Mouse (Mus musculus) lung, embryonic 16.5 days (tissue): ENCODE results near the gene Iqsec1. TPM values are rescaled to one million over a fixed set of nuclear protein-coding genes. Genes with fewer than 3 reads are reported as not detected.

Source experiments
- ATAC-seq: fragments of 200-750 bp; cut with Nextera tagmentation; 2 replicates; pipeline ENCODE4 v1.8.0; 2017; ENCODE audit warnings: low read depth, mild to moderate bottlenecking, moderate library complexity
- H3K27ac ChIP-seq: fragments of 300-500 bp; sonication (generic); 2 replicates; pipeline ENCODE4 v1.5.1; 2014; ENCODE audit warnings: mild to moderate bottlenecking, control low read depth, low read length
- H3K27me3 ChIP-seq: fragments of 300-500 bp; sonication (generic); 2 replicates; pipeline ENCODE4 v1.6.1; 2014; ENCODE audit warnings: low read depth, low read length, mixed read lengths; ENCODE audit not compliant: control insufficient read depth, insufficient read depth
- H3K36me3 ChIP-seq: fragments of 300-500 bp; sonication (generic); 2 replicates; pipeline ENCODE4 v1.6.1; 2014; ENCODE audit warnings: low read length; ENCODE audit not compliant: control insufficient read depth, insufficient read depth
- H3K4me1 ChIP-seq: fragments of 300-500 bp; sonication (generic); replicated peaks from 2 replicates; pipeline ENCODE4 v1.6.1; 2014; ENCODE audit warnings: low read length, mixed read lengths; ENCODE audit not compliant: control insufficient read depth, insufficient read depth
- H3K4me2 ChIP-seq: fragments of 300-500 bp; sonication (generic); 2 replicates; pipeline ENCODE4 v1.6.1; 2014; ENCODE audit warnings: low read depth, low read length, control low read depth
- H3K4me3 ChIP-seq: fragments of 300-500 bp; sonication (generic); 2 replicates; pipeline ENCODE4 v1.5.1; 2014; ENCODE audit warnings: mild to moderate bottlenecking, low read length, control low read depth
- H3K9ac ChIP-seq: fragments of 300-500 bp; sonication (generic); 2 replicates; pipeline ENCODE4 v1.6.1; 2014; ENCODE audit warnings: low read length, control low read depth
- H3K9me3 ChIP-seq: fragments of 300-500 bp; sonication (generic); 2 replicates; pipeline ENCODE4 v1.6.1; 2016; ENCODE audit warnings: low read length; ENCODE audit not compliant: control insufficient read depth
- WGBS: fragments of 180-500 bp; shearing (Covaris S2); extraction: QIAGEN DNeasy Blood & Tissue Kit; methylation state at CpG from one replicate; pipeline ENCODE4 v1.1.7; 2014; 5-methylcytosine and 5-hydroxymethylcytosine counted together
- polyA plus RNA-seq: library from polyadenylated mRNA; unstranded; fragments of >200 nt; fragmentation: Nextera tagmentation; extraction: Ambion mirVana; gene quantifications from 2 replicates; pipeline ENCODE4 v1.2.1, GENCODE M21; 2015

The Iqsec1 gene
- 11.7 and 11.9 TPM in 2 replicates for polyA plus RNA-seq

DNA sequence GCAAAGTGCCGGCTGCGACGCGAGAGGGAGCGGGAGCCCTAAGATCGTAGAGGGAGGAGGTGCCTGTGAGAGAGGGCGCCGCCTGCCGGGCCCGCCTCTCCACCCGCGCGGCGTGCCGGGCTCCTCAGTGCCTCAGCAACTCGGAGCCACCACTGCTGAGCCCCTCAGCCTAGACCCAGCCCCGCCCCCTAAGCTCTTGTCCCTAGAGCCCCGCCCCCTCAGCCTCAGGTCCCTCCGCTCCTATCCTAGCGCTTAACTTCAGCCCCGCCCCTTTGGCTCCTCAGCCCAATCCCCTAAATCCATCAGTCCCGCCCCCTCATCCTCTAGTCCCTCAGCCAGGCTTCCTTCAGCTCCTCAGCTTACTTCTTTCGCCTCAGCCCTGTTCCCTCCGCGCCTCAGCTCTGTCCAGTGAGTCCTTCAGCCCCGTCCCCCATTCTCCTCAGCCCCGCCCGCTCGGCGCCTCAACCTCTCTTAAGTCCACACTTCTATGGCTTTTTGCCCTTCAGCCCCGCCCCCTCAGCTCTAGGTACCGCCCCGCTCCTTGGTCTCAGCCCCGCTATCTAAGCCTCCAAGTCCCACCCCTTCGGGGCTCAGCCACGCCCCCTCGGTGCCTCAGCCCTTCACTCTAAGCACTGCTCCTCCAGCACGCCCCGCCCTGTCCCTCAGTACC lies at the start of gene Iqsec1:
Gene Iqsec1, minus strand, starts transcription at position 38 of the 670 bp plus-strand sequence.
- H3K9ac ChIP-seq: peak within 1 kb of the TSS; percentile 70
- H3K4me3 ChIP-seq: peak within 1 kb of the TSS; percentile 73
- peaks cover 25% of the 10 kb centered on the region for H3K4me1 ChIP-seq
- peak within 1 kb of the TSS; percentile 100 for H3K4me2 ChIP-seq
- WGBS: 0% methylated on average over 31 of the region's 39 CpGs
- ATAC-seq: peak; percentile 95
- H3K27ac ChIP-seq: peak within 1 kb of the TSS; percentile 71
- H3K9me3 ChIP-seq: peaks cover 2% of the 10 kb centered on the region; the same call in 1 of the 2 replicates
- no peaks in the 10 kb centered on the region for H3K27me3 ChIP-seq
- no peaks in the 10 kb centered on the region for H3K36me3 ChIP-seq

DNA sequence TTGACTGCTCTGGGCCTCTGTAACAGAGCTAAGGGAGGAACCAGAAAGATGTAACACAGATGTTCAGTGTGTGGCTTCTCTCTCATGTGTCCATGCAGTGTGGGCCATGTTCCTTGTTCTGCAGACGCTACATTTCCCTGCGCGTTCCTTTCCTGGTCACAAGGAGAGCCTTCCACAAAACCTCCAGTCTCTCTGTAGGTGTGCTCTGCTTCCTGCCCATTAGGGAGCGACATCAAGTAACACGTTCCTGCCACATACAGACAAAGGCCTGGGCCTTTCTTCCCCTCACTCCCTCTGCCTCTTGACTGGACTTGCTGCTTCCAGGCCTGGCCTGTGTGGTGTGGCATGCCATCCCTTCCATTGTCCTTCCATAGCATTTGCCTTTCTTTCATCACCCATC lies 39.8 kb upstream of the Iqsec1 start:
- Histone ChIP-seq H3K27ac (no peak overlapping the region), H3K9me3 (no peaks in the 10 kb centered on the region), H3K9ac (no peak overlapping the region), H3K36me3 (no peaks in the 10 kb centered on the region), H3K27me3 (no peaks in the 10 kb centered on the region), H3K4me3 (no peak overlapping the region), H3K4me1 (no peaks in the 10 kb centered on the region), H3K4me2 (no peak overlapping the region)
- no peak for ATAC-seq
- WGBS: 85% methylated on average over 5 of the region's 5 CpGs

- Histone ChIP-seq H3K4me1 (no peaks in the 10 kb centered on the region), H3K4me3 (no peak overlapping the region), H3K4me2 (no peak overlapping the region), H3K9me3 (no peaks in the 10 kb centered on the region), H3K36me3 (no peaks in the 10 kb centered on the region), H3K9ac (no peak overlapping the region), H3K27ac (no peak overlapping the region), H3K27me3 (no peaks in the 10 kb centered on the region)
- ATAC-seq: no peak
- WGBS: 69% methylated on average over 7 of the region's 7 CpGs
These were observed 32.3 kb upstream of the Iqsec1 start for GRCm38 (mm10) chr6:91020810-91021209.

DNA sequence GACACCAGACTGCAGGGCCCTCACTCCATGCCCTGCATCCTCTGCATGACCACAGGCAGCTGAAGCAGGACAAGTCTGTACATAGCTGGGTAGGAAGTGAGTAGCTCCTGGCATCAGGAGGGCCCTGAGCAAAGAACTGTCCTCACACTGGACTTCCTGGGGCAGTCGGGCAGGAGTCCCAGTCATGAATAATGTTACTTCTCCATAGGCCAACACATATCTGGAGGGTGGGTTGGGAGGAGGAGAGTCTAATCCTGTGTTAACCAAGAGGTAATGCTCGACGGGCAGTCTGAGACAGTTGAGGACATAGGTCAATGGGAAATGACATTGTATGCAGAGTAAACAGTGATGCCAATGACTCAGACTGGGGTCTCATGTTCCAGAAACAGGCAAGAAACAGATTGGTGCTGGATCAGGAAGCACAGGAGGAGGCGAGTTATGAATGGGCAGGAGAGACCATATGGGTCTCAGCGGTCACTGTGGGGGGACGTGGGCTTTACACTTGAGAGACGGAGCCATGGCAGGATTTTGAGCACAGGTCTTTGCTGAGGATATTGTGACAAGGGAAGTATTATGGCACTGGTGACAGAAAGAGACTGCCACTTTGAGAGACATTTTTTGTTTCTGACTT lies 28.2 kb upstream of the Iqsec1 start:
- no peaks in the 10 kb centered on the region for H3K9me3 ChIP-seq
- no peak overlapping the region for H3K27ac ChIP-seq
- no peaks in the 10 kb centered on the region for H3K4me1 ChIP-seq
- H3K4me2 ChIP-seq: no peak overlapping the region
- no peak overlapping the region for H3K4me3 ChIP-seq
- 65% methylated on average over 7 of the region's 7 CpGs for WGBS
- H3K36me3 ChIP-seq: no peaks in the 10 kb centered on the region
- ATAC-seq: no peak
- no peak overlapping the region for H3K9ac ChIP-seq
- H3K27me3 ChIP-seq: no peaks in the 10 kb centered on the region

- no peaks in the 10 kb centered on the region for H3K9me3 ChIP-seq
- ATAC-seq: peak; percentile 19; the same call in 1 of the 2 replicates
- 57% methylated on average over 9 of the region's 9 CpGs for WGBS
These were observed 25.9 kb upstream of the Iqsec1 start for GRCm38 (mm10) chr6:91014198-91014958.

GRCm38 (mm10) chr6:91012458-91012857 lies 24.0 kb upstream of the Iqsec1 start:
- H3K27me3 ChIP-seq: no peaks in the 10 kb centered on the region

More at GRCm38 (mm10) chr6:91014198-91014958, 25.9 kb upstream of the Iqsec1 start:
- Histone ChIP-seq H3K9ac (no peak overlapping the region), H3K27me3 (no peaks in the 10 kb centered on the region), H3K36me3 (no peaks in the 10 kb centered on the region), H3K27ac (no peak overlapping the region), H3K4me1 (no peaks in the 10 kb centered on the region), H3K4me2 (no peak overlapping the region), H3K4me3 (no peak overlapping the region)

DNA sequence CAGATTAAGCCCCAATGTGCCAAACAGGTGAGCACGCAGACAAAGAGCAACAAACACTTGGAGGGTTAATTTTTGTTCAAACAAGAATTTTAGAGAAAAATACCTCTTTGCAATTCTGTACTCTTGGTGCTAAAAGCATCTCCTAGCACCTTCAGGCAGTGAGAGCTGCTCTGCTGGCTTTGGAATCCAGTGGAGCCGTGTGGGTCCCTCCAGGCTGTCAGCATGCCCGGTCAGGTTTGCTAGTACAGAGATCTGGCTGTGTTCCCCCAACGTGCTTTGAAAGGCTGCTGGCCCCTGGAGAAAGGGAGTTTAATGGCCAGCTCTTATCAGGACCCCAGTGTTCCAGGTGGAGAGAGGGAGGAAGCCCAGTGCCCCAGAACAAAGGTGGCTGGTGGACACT lies 23.1 kb upstream of the Iqsec1 start:
- Histone ChIP-seq H3K9ac (no peak overlapping the region), H3K36me3 (no peaks in the 10 kb centered on the region), H3K4me1 (no peaks in the 10 kb centered on the region), H3K4me2 (no peak overlapping the region), H3K9me3 (no peaks in the 10 kb centered on the region), H3K4me3 (no peak overlapping the region), H3K27me3 (no peaks in the 10 kb centered on the region), H3K27ac (no peak overlapping the region)
- no peak for ATAC-seq
- 36% methylated on average over 4 of the region's 4 CpGs for WGBS

More at GRCm38 (mm10) chr6:91012458-91012857, 24.0 kb upstream of the Iqsec1 start:
- Histone ChIP-seq H3K9ac (no peak overlapping the region), H3K4me1 (no peaks in the 10 kb centered on the region), H3K4me3 (no peak overlapping the region), H3K4me2 (no peak overlapping the region), H3K27ac (no peak overlapping the region), H3K36me3 (no peaks in the 10 kb centered on the region), H3K9me3 (no peaks in the 10 kb centered on the region)
- peak; percentile 80 for ATAC-seq
- 55% methylated on average over 3 of the region's 3 CpGs for WGBS

GRCm38 (mm10) chr6:91008284-91008830 lies 19.9 kb upstream of the Iqsec1 start:
- Histone ChIP-seq H3K36me3 (no peaks in the 10 kb centered on the region), H3K4me1 (no peaks in the 10 kb centered on the region), H3K9me3 (no peaks in the 10 kb centered on the region), H3K4me3 (no peak overlapping the region), H3K27me3 (no peaks in the 10 kb centered on the region), H3K9ac (no peak overlapping the region), H3K4me2 (no peak overlapping the region), H3K27ac (no peak overlapping the region)
- ATAC-seq: no peak
- 73% methylated on average over 3 of the region's 3 CpGs for WGBS

DNA sequence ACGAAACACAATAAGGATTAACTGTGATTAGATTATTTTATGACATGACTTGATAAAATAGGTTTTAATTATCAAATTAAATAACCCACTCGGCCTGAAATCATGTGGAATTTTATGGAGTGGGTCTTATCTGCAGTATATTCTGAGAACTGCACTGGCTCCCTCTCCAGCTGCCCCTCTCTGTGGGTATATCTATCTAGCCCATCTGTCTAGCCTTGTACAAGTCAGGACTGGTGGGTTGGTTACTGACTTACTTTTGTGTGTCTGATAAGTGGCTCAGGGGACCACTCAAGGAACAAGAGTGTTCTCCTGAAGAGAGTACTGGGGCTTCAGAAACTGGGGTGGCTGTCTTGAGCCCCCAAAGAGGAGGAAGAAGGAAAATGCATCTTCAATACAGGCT lies 18.7 kb upstream of the Iqsec1 start:
- H3K27me3 ChIP-seq: no peaks in the 10 kb centered on the region
- 47% methylated on average over 2 of the region's 2 CpGs for WGBS

More for the DNA sequence above, 18.7 kb upstream of the Iqsec1 start:
- H3K4me2 ChIP-seq: no peak overlapping the region
- no peak overlapping the region for H3K4me3 ChIP-seq
- H3K36me3 ChIP-seq: no peaks in the 10 kb centered on the region
- ATAC-seq: no peak
- no peaks in the 10 kb centered on the region for H3K9me3 ChIP-seq
- H3K4me1 ChIP-seq: no peaks in the 10 kb centered on the region
- H3K9ac ChIP-seq: no peak overlapping the region
- H3K27ac ChIP-seq: no peak overlapping the region
